Mouse (Mus musculus): ENCODE measurements around the gene Zfp280d.
A peak's percentile ranks its signal among the peaks of the same experiment; 100 is the strongest.

The Zfp280d gene

GRCm38 (mm10) chr9:72274677-72275076, at the start of gene Zfp280d:
Gene Zfp280d, plus strand, starts transcription at chr9:72274860.
- peak; percentile 91 to 92 for DNase-seq (ENCODE audit: low spot score in 2 of 2)

- no peak for DNase-seq (ENCODE audit: low spot score in 2 of 2)
Measured at GRCm38 (mm10) chr9:72226536-72226935, 48.1 kb upstream of the Zfp280d start.

GRCm38 (mm10) chr9:72252656-72253055, 22.0 kb upstream of the Zfp280d start:
- no peak for DNase-seq (ENCODE audit: low spot score in 2 of 2)

- DNase-seq (ENCODE audit: low spot score in 2 of 2): no peak
Measured at GRCm38 (mm10) chr9:72255227-72255626, 19.4 kb upstream of the Zfp280d start.

GRCm38 (mm10) chr9:72256646-72257045, 18.0 kb upstream of the Zfp280d start:
- no peak for DNase-seq (ENCODE audit: low spot score in 2 of 2)

- peak; percentile 59 to 71 for DNase-seq (ENCODE audit: low spot score in 2 of 2)
Measured at GRCm38 (mm10) chr9:72260337-72260736, 14.3 kb upstream of the Zfp280d start.

- DNase-seq (ENCODE audit: low spot score in 2 of 2): no peak
Measured at GRCm38 (mm10) chr9:72264859-72265258, 9.8 kb upstream of the Zfp280d start.

GRCm38 (mm10) chr9:72270146-72270545, 4.5 kb upstream of the Zfp280d start:
- DNase-seq (ENCODE audit: low spot score in 2 of 2): no peak

- no peak for DNase-seq (ENCODE audit: low spot score in 2 of 2)
Measured at GRCm38 (mm10) chr9:72273646-72274410, 832 bp upstream of the Zfp280d start.

- peak; percentile 48 to 52 for DNase-seq (ENCODE audit: low spot score in 2 of 2)
Measured at GRCm38 (mm10) chr9:72275101-72275978, 680 bp downstream of the Zfp280d start.

- DNase-seq (ENCODE audit: low spot score in 2 of 2): peak in 1 of 2 experiments; percentile 20
Measured at GRCm38 (mm10) chr9:72275979-72276500, 1.4 kb downstream of the Zfp280d start.

GRCm38 (mm10) chr9:72276941-72277340, 2.3 kb downstream of the Zfp280d start:
- no peak for DNase-seq (ENCODE audit: low spot score in 2 of 2)

- DNase-seq (ENCODE audit: low spot score in 2 of 2): no peak
Measured at GRCm38 (mm10) chr9:72279943-72280342, 5.3 kb downstream of the Zfp280d start.

- no peak for DNase-seq (ENCODE audit: low spot score in 2 of 2)
Measured at GRCm38 (mm10) chr9:72287696-72288095, 13.0 kb downstream of the Zfp280d start.

- no peak for DNase-seq (ENCODE audit: low spot score in 2 of 2)
Measured at GRCm38 (mm10) chr9:72288210-72288609, 13.6 kb downstream of the Zfp280d start.

GRCm38 (mm10) chr9:72289094-72289493, 14.4 kb downstream of the Zfp280d start:
- DNase-seq (ENCODE audit: low spot score in 2 of 2): no peak

- no peak for DNase-seq (ENCODE audit: low spot score in 2 of 2)
Measured at GRCm38 (mm10) chr9:72294076-72294475, 19.4 kb downstream of the Zfp280d start.

GRCm38 (mm10) chr9:72309765-72310164, 35.1 kb downstream of the Zfp280d start:
- DNase-seq (ENCODE audit: low spot score in 2 of 2): no peak

GRCm38 (mm10) chr9:72333221-72333620, 58.6 kb downstream of the Zfp280d start:
- DNase-seq (ENCODE audit: low spot score in 2 of 2): no peak

- no peak for DNase-seq (ENCODE audit: low spot score in 2 of 2)
Measured at GRCm38 (mm10) chr9:72336069-72336468, 61.4 kb downstream of the Zfp280d start.

- no peak for DNase-seq (ENCODE audit: low spot score in 2 of 2)
Measured at GRCm38 (mm10) chr9:72339119-72339518, 64.5 kb downstream of the Zfp280d start.

GRCm38 (mm10) chr9:72343844-72344243, 69.2 kb downstream of the Zfp280d start:
- no peak for DNase-seq (ENCODE audit: low spot score in 2 of 2)
